ENCODE assay signal across 15 mouse cellular contexts in the genomic region with DNA sequence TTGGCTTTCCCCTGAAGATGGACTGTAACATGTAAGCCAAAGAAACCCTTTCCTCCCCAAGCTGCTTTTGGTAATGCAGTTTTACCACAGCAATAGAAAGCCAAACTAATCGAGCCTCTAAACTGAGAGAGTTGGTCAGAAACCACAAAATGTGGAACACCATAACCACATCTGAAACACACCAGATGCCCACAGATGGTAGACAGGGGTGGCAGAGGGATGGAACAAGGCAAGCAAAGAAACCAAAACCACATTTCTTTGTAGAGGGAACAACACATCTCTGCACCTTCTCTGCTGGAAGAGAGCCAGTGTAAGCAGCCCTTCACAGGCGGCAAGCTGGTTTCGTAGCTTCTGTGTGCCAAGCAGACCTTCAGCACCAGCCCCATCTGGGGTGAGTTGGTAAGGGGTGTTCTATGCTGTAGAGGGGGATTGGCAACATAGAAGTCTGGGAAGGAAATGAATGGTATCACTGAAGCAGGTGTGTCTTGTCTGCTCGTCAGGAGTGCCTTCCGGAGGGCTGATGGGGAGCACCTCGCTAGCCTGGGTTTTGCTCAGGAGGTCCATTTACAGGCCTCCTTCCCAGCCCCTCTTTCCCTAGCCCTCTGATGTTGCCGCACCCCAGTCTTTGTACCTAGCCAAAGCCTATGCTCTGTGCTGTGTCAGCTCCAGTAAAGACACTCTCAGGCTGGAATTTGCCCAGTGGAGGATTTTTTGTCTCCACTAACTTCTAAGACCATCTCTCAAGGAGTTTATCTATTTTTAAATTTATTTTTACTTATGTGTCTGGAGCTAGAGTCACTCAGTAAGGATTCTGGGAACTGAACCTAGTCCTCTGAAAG. TPM values are rescaled to one million over a fixed set of nuclear protein-coding genes. Genes with fewer than 3 reads are reported as not detected.
A peak's percentile ranks its signal among the peaks of the same experiment; 100 is the strongest.
DNase-seq lines count a peak whose midpoint lies in the region; ATAC-seq and TF ChIP-seq lines count a peak whose summit lies in the region.
"Had no signal": no experiment of that assay in that cellular context is flagged by ENCODE, and none has a peak within 500 bp of the region (broad histone marks: within the 10 kb centered on the region; RNA-seq: fewer than 3 reads in every experiment).

No protein-coding gene starts in this region.

- DNase-seq in kidney, postnatal 0 days (ENCODE audit: low spot score): no peak
- DNase-seq in T-cell, adult 2 months (ENCODE audit: low spot score): peak; percentile 67
- DNase-seq in lung, postnatal 10 days: peak; percentile 36
- peak; percentile 21 for DNase-seq in thymus, postnatal 14 days
- DNase-seq in layer of hippocampus, postnatal 10 days (ENCODE audit: low spot score in 2 of 2): no peak
- DNase-seq in yolk sac, embryonic 10.5 days (ENCODE audit: low spot score): no peak
- no peak for DNase-seq in right cerebral cortex, postnatal 25 days
- DNase-seq: adrenal gland, postnatal 10 days; cerebellum, postnatal 36 days; gastrocnemius, postnatal 36 days; liver had no signal

- no peaks in the 10 kb centered on the region for H3K27me3 ChIP-seq in kidney, postnatal 0 days (ENCODE audit: insufficient read depth, low read length)
- H3K27me3 ChIP-seq in kidney, embryonic 15.5 days: no peaks in the 10 kb centered on the region

- peak overlapping the region; percentile 37; the same call in 1 of the 2 replicates for H3K27ac ChIP-seq in kidney, postnatal 0 days
- H3K27ac ChIP-seq in kidney, embryonic 15.5 days: no peak overlapping the region
- H3K27ac ChIP-seq: forebrain, embryonic 10.5 days; hindbrain, embryonic 10.5 days had no signal

- no peaks in the 10 kb centered on the region for H3K36me3 ChIP-seq in kidney, postnatal 0 days (ENCODE audit: insufficient read depth, low read length)
- H3K36me3 ChIP-seq in kidney, embryonic 15.5 days: no peaks in the 10 kb centered on the region
- H3K36me3 ChIP-seq: forebrain, embryonic 10.5 days; hindbrain, embryonic 10.5 days had no signal

- H3K4me2 ChIP-seq in kidney, postnatal 0 days (ENCODE audit: low read length): no peak overlapping the region
- no peak overlapping the region for H3K4me2 ChIP-seq in kidney, embryonic 15.5 days

- H3K9ac ChIP-seq in kidney, postnatal 0 days (ENCODE audit: low read depth, low read length): no peak overlapping the region
- H3K9ac ChIP-seq in kidney, embryonic 15.5 days: no peak overlapping the region

- 65% methylated on average over 7 of the region's 7 CpGs for WGBS in kidney, postnatal 0 days
- WGBS in kidney, embryonic 15.5 days: 77% methylated on average over 7 of the region's 7 CpGs

- H3K4me3 ChIP-seq in kidney, postnatal 0 days (replicated peaks; ENCODE audit: low read depth, low read length): no peak overlapping the region
- H3K4me3 ChIP-seq in kidney, embryonic 15.5 days (replicated peaks): no peak overlapping the region
- H3K4me3 ChIP-seq: forebrain, embryonic 10.5 days; hindbrain, embryonic 10.5 days had no signal

- peaks cover 4% of the 10 kb centered on the region; the same call in 1 of the 2 replicates for H3K4me1 ChIP-seq in kidney, postnatal 0 days (replicated peaks; ENCODE audit: insufficient read depth, low read length)
- peaks cover 11% of the 10 kb centered on the region for H3K4me1 ChIP-seq in kidney, embryonic 15.5 days

- no peaks in the 10 kb centered on the region for H3K9me3 ChIP-seq in kidney, postnatal 0 days (replicated peaks; ENCODE audit: low read length)
- no peaks in the 10 kb centered on the region for H3K9me3 ChIP-seq in kidney, embryonic 15.5 days (replicated peaks)
- H3K9me3 ChIP-seq: forebrain, embryonic 10.5 days; hindbrain, embryonic 10.5 days had no signal

- no peak for ATAC-seq in kidney, postnatal 0 days (replicated peaks; ENCODE audit: low FRiP score, low read depth)
- ATAC-seq in kidney, embryonic 15.5 days (replicated peaks; ENCODE audit: low FRiP score): no peak
- ATAC-seq: midbrain, embryonic 16.5 days had no signal

- no peak for TF ChIP-seq CTCF in kidney, postnatal 0 days (IDR thresholded peaks at IDR 0.05; ENCODE audit: low read depth)

RNA-seq across cellular contexts. Expression of a gene that starts 16.7 kb away (rescaled TPM):
- polyA plus RNA-seq in kidney, postnatal 0 days (2015; fragmentation: Nextera tagmentation; extraction: Ambion mirVana): 131 and 168 TPM in 2 replicates
- 60.6 and 62.4 TPM in 2 replicates for polyA plus RNA-seq in kidney, embryonic 15.5 days (2015; fragmentation: Nextera tagmentation; extraction: Ambion mirVana)
- total RNA-seq in layer of hippocampus, postnatal 10 days (2021): 1 to 10 TPM; 4.8 to 5.2 TPM

RNA-seq across cellular contexts. Expression of a gene that starts 29.4 kb away (rescaled TPM):
- 317 and 329 TPM in 2 replicates for polyA plus RNA-seq in kidney, postnatal 0 days (2015; fragmentation: Nextera tagmentation; extraction: Ambion mirVana)
- 340 and 342 TPM in 2 replicates for polyA plus RNA-seq in kidney, embryonic 15.5 days (2015; fragmentation: Nextera tagmentation; extraction: Ambion mirVana)
- 100 to 1,000 TPM; 289 to 312 TPM for total RNA-seq in layer of hippocampus, postnatal 10 days (2021)

RNA-seq across cellular contexts. Expression of a gene that starts 37.8 kb away (rescaled TPM):
- 5.9 and 6.8 TPM in 2 replicates for polyA plus RNA-seq in kidney, postnatal 0 days (2015; fragmentation: Nextera tagmentation; extraction: Ambion mirVana)
- polyA plus RNA-seq in kidney, embryonic 15.5 days (2015; fragmentation: Nextera tagmentation; extraction: Ambion mirVana): 8.9 and 10.8 TPM in 2 replicates
- 10 to 100 TPM; 20.1 to 21.3 TPM for total RNA-seq in layer of hippocampus, postnatal 10 days (2021)

RNA-seq across cellular contexts. Expression of a gene that starts 58.4 kb away (rescaled TPM):
- polyA plus RNA-seq in kidney, postnatal 0 days (2015; fragmentation: Nextera tagmentation; extraction: Ambion mirVana): 20.2 and 20.7 TPM in 2 replicates
- polyA plus RNA-seq in kidney, embryonic 15.5 days (2015; fragmentation: Nextera tagmentation; extraction: Ambion mirVana): 21.4 and 27.5 TPM in 2 replicates
- total RNA-seq in layer of hippocampus, postnatal 10 days (2021): 10 to 100 TPM; 46.5 to 50.7 TPM

Comparison
In these comparisons a context has a peak if more than half of its experiments do, and no peak if none do; other contexts are left out.
1. DNase-seq: peak in T-cell, adult 2 months (single experiment), lung, postnatal 10 days (single experiment) and thymus, postnatal 14 days (single experiment); none in kidney, postnatal 0 days (single experiment), layer of hippocampus, postnatal 10 days (0 of 2), yolk sac, embryonic 10.5 days (single experiment) and right cerebral cortex, postnatal 25 days (single experiment).